Mouse (Mus musculus): ENCODE data around the gene Pim3. TPM values are rescaled to one million over a fixed set of nuclear protein-coding genes. Genes with fewer than 3 reads are reported as not detected.

The Pim3 gene
- 12.1 and 25.9 TPM in 2 replicates for polyA plus RNA-seq (2012; rRNA removed)

DNA sequence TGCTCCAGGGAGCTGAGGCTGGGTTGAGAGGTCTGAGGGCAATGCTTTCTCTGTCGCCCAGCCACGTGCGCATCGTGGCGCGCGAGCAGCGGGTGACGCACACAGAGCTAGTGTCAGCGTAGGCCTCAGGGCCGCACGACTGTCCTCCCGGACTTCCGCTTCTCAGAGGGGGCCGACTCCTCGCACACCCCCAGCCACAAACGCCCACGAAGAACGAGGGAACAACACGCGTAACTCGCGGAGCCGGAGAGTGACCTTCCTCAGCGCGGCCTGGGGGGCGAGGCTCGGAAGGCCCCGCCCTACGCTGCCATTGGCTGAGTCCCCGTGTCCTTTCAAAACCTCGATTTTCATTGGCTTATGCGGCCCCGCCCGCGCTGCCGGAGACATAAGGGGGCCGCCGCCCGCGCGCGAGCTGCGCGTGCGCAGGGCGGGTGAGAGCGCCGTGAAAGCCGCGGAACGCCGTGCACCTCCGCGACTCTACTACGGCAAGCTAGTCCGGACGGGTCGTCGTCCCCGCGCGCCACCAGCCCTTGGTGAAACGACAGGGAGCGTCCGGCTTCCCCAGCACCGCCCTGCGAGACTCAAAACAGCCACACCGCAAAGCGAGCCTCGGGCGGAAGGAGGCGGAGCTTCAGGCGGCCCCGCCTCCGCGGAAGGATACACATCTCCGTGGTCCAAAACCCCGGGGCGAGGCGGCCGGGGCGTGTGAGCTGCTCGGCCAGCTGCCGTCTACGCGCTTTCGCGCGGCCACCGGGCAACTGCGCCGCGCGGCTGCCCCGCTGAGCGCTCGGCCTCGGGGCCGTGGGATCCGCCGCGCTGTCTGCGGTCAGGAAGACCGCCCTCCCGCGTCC, at the start of gene Pim3:
Gene Pim3, plus strand, starts transcription at position 415 of the 851 bp plus-strand sequence.

DNA sequence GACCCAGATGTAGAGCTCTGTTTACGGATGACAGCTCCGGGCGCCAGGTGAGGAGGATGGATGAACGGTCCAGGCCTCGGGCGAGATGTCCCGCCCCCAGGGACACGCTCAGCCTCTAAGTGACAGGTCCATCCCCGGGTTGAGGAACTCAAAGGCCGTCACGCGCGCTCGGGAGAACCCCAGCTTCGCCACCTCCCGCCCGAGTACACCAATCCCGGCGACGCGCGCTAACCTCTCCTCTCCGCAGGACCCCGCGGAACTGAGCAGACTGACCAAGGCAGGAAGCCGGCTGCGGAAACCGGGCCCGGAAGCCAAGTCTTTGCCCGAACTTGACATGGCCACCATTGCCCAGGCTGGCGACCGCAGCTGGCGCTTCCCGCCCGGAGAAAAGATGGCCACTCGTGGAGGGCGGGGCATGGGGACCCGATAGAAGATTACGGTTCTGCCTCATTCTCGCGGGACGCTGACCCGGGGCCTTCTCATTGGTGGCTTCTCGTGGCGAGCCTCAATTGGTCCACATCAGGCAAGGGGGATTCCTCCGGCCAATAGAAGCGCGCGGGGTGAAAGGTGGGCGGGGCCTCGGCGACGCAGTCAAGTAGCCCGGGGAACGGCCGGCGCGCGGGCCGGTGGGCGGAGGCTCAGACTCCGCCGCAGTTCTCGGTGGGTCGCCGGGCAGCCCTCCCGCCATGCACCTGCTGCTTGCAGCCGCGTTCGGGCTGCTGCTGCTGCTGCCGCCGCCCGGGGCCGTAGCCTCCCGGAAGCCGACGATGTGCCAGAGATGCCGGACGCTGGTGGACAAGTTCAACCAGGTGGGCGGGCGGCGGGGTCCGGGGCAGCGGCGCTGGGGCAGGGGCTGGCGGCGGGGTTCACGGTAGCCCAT, 42.7 kb upstream of the Pim3 start, which contains the start of the genes Alg12 and Creld2:
Gene Alg12, minus strand, starts transcription at position 293 of the 880 bp plus-strand sequence.
Gene Creld2, plus strand, starts transcription at position 621 of the 880 bp plus-strand sequence.

Other genes starting within 250 kb of the Pim3 start
- 6.0 and 6.6 TPM in 2 replicates for gene Brd1, start 128.0 kb upstream of the Pim3 start, polyA plus RNA-seq (2012; rRNA removed)
- gene Zbed4, start 110.5 kb upstream of the Pim3 start, polyA plus RNA-seq (2012; rRNA removed): 4.6 and 4.7 TPM in 2 replicates
- 5.2 and 5.8 TPM in 2 replicates for gene Alg12, start 42.9 kb upstream of the Pim3 start, polyA plus RNA-seq (2012; rRNA removed)
- gene Creld2, start 42.5 kb upstream of the Pim3 start, polyA plus RNA-seq (2012; rRNA removed): 25.4 and 31.2 TPM in 2 replicates
- 0.04 and 0.09 TPM in 2 replicates for gene Ttll8, start 92.2 kb downstream of the Pim3 start, polyA plus RNA-seq (2012; rRNA removed)
- gene Mlc1, start 116.8 kb downstream of the Pim3 start, polyA plus RNA-seq (2012; rRNA removed): not detected in 2 replicates
- gene Mov10l1, start 120.7 kb downstream of the Pim3 start, polyA plus RNA-seq (2012; rRNA removed): 0.01 TPM in 1 of 2 replicates, not detected in the other
- gene Panx2, start 197.5 kb downstream of the Pim3 start, polyA plus RNA-seq (2012; rRNA removed): not detected in 2 replicates
- gene Trabd, start 212.9 kb downstream of the Pim3 start, polyA plus RNA-seq (2012; rRNA removed): 21.5 and 25.2 TPM in 2 replicates
- 22.4 and 25.8 TPM in 2 replicates for gene Selenoo, start 226.9 kb downstream of the Pim3 start, polyA plus RNA-seq (2012; rRNA removed)

All from liver, embryonic 18 days (tissue).